Comparison of ENCODE assay signal across 10 mouse cellular contexts in the genomic region with DNA sequence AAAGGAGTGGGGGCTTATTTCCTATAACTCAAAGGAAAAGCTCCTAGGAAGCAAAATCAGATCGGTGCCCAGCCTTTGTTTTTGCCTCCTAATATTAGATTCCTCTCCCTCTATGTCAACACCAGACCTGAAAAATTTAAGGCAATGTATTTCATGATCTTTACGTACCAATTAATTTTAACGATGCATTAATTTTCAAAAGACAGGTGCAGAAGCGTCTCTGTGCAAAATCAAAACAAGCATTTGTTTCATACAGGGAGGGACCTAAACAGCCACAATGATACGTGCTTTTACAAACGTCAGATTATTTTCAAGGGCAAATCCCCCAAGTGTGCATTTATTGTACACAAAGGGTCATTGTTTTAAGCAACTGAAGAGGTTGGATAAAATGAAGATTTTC. TPM values are rescaled to one million over a fixed set of nuclear protein-coding genes. Genes with fewer than 3 reads are reported as not detected.
A peak's percentile ranks its signal among the peaks of the same experiment; 100 is the strongest.
DNase-seq lines count a peak whose midpoint lies in the region; ATAC-seq and TF ChIP-seq lines count a peak whose summit lies in the region.
"Had no signal": no experiment of that assay in that cellular context is flagged by ENCODE, and none has a peak within 500 bp of the region (broad histone marks: within the 10 kb centered on the region; RNA-seq: fewer than 3 reads in every experiment).

No protein-coding gene starts in this region.

- peak overlapping the region in 1 of 2 experiments; percentile 89; a peak in 2 of 4 replicates for H3K27ac ChIP-seq in heart, embryonic 14.5 days (replicated peaks in 1 of 2; ENCODE audit: control insufficient read depth in 1 of 2, insufficient read depth in 1 of 2, low read depth in 2 of 2, low read length in 2 of 2)
- peak overlapping the region; percentile 100 for H3K27ac ChIP-seq in forebrain, embryonic 16.5 days (ENCODE audit: low read length)
- H3K27ac ChIP-seq in midbrain, embryonic 10.5 days (replicated peaks), result peak overlapping the region; percentile 99
- H3K27ac ChIP-seq: gastrocnemius, adult 2 months had no signal

- H3K9ac ChIP-seq in heart, embryonic 14.5 days (ENCODE audit: low read length), result peak overlapping the region; percentile 89
- peak overlapping the region; percentile 99 for H3K9ac ChIP-seq in forebrain, embryonic 16.5 days (replicated peaks; ENCODE audit: low read depth, low read length)

- H3K9me3 ChIP-seq in heart, embryonic 14.5 days (ENCODE audit: control insufficient read depth, low read length), result no peaks in the 10 kb centered on the region
- H3K9me3 ChIP-seq in E14TG2a.4 (ENCODE audit: low read length), result no peaks in the 10 kb centered on the region
- H3K9me3 ChIP-seq in forebrain, embryonic 16.5 days (ENCODE audit: control insufficient read depth, low read length), result no peaks in the 10 kb centered on the region
- no peaks in the 10 kb centered on the region for H3K9me3 ChIP-seq in midbrain, embryonic 10.5 days (replicated peaks)

- 38% methylated on average over 6 of the region's 6 CpGs for whole genome bisulfite sequencing in heart, embryonic 14.5 days
- 1% methylated on average over 6 of the region's 6 CpGs for WGBS in forebrain, embryonic 16.5 days
- WGBS in midbrain, embryonic 10.5 days, result 13% methylated on average over 6 of the region's 6 CpGs

- TF ChIP-seq CTCF in E14TG2a.4 (conservative IDR thresholded peaks at IDR 0.05; ENCODE audit: low read length), result no peak

- H3K27me3 ChIP-seq in heart, embryonic 14.5 days (ENCODE audit: control insufficient read depth, insufficient read depth, low read length), result peaks cover 7% of the 10 kb centered on the region; the same call in 1 of the 2 replicates
- H3K27me3 ChIP-seq in E14TG2a.4 (ENCODE audit: insufficient read depth, low read length), result no peaks in the 10 kb centered on the region
- no peaks in the 10 kb centered on the region for H3K27me3 ChIP-seq in forebrain, embryonic 16.5 days (replicated peaks; ENCODE audit: control insufficient read depth, insufficient read depth, low read length)
- H3K27me3 ChIP-seq in midbrain, embryonic 10.5 days (ENCODE audit: low read depth, poor library complexity, severe bottlenecking), result no peaks in the 10 kb centered on the region

- no peak for DNase-seq in heart, postnatal 10 days
- DNase-seq in midbrain, embryonic 10.5 days (ENCODE audit: low spot score), result no peak
- DNase-seq in ovary, postnatal 14 days (ENCODE audit: low spot score), result no peak
- DNase-seq in cerebellum, postnatal 36 days, result no peak
- DNase-seq: gastrocnemius, adult 2 months; lung, adult 18-20 months had no signal

- intact Hi-C loops in heart, postnatal 10 days (cut with DNase I), result no loop called here

- H3K4me2 ChIP-seq in heart, embryonic 14.5 days (ENCODE audit: low read length), result peak overlapping the region; percentile 89
- peak overlapping the region; percentile 98 for H3K4me2 ChIP-seq in forebrain, embryonic 16.5 days (ENCODE audit: low read length)

- no peak for ATAC-seq in heart, embryonic 14.5 days (ENCODE audit: insufficient number of reproducible peaks, insufficient read depth, low FRiP score, low read depth)
- ATAC-seq in forebrain, embryonic 16.5 days, result no peak
- ATAC-seq in erythroblast, adult 5-6 weeks (replicated peaks; ENCODE audit: low FRiP score, poor library complexity, severe bottlenecking), result no peak

- H3K36me3 ChIP-seq in heart, embryonic 14.5 days (ENCODE audit: control insufficient read depth, insufficient read depth, low read length), result no peaks in the 10 kb centered on the region
- H3K36me3 ChIP-seq in E14TG2a.4 (ENCODE audit: insufficient read depth, low read length), result peaks cover 15% of the 10 kb centered on the region
- no peaks in the 10 kb centered on the region for H3K36me3 ChIP-seq in forebrain, embryonic 16.5 days (ENCODE audit: control insufficient read depth, insufficient read depth)
- peaks cover 15% of the 10 kb centered on the region for H3K36me3 ChIP-seq in midbrain, embryonic 10.5 days

- peaks cover 17 to 28% of the 10 kb centered on the region in 2 experiments for H3K4me1 ChIP-seq in heart, embryonic 14.5 days (ENCODE audit: control insufficient read depth in 2 of 2, insufficient read depth in 2 of 2, low read length in 2 of 2)
- H3K4me1 ChIP-seq in E14TG2a.4 (replicated peaks; ENCODE audit: low read depth, low read length), result peaks cover 61% of the 10 kb centered on the region
- peaks cover 52% of the 10 kb centered on the region for H3K4me1 ChIP-seq in forebrain, embryonic 16.5 days (replicated peaks; ENCODE audit: control insufficient read depth, insufficient read depth, low read length)
- H3K4me1 ChIP-seq in midbrain, embryonic 10.5 days, result peaks cover 77% of the 10 kb centered on the region

- H3K4me3 ChIP-seq in heart, embryonic 14.5 days (ENCODE audit: control insufficient read depth in 1 of 2, insufficient read depth in 1 of 2, low read depth in 1 of 2, low read length in 2 of 2), result peak overlapping the region in 1 of 2 experiments; percentile 84; a peak in 3 of 4 replicates
- peak overlapping the region; percentile 87; the same call in 1 of the 2 replicates for H3K4me3 ChIP-seq in E14TG2a.4 (replicated peaks; ENCODE audit: low read length)
- peak overlapping the region; percentile 99 for H3K4me3 ChIP-seq in forebrain, embryonic 16.5 days (replicated peaks; ENCODE audit: low read length)
- peak overlapping the region; percentile 79 for H3K4me3 ChIP-seq in midbrain, embryonic 10.5 days

RNA-seq across cellular contexts. Expression of a gene that starts 2.6 kb away (rescaled TPM):
- polyA plus RNA-seq in heart, embryonic 14.5 days (2014; fragmentation: Nextera tagmentation; extraction: Ambion mirVana), result 26.7 and 35.0 TPM in 2 replicates
- total RNA-seq in heart, postnatal 10 days (2021), result 10 to 100 TPM; 22.7 to 27.2 TPM
- polyA plus RNA-seq in forebrain, embryonic 16.5 days (2015; fragmentation: Nextera tagmentation; extraction: Ambion mirVana), result 1,170 and 1,210 TPM in 2 replicates
- polyA plus RNA-seq in midbrain, embryonic 10.5 days (2016; fragmentation: Nextera tagmentation; extraction: Ambion mirVana), result 202 and 279 TPM in 2 replicates
- not detected in 2 replicates for total RNA-seq in erythroblast, adult 5-6 weeks (2015; ENCODE audit: low replicate concordance)
- not detected in 2 replicates for total RNA-seq in erythroblast, adult 5-6 weeks (2017; ENCODE audit: low replicate concordance)

RNA-seq across cellular contexts. Expression of a gene that starts 29.9 kb away (rescaled TPM):
- polyA plus RNA-seq in heart, embryonic 14.5 days (2014; fragmentation: Nextera tagmentation; extraction: Ambion mirVana), result 81.2 and 81.7 TPM in 2 replicates
- total RNA-seq in heart, postnatal 10 days (2021), result 10 to 100 TPM; 34.0 to 39.0 TPM
- polyA plus RNA-seq in forebrain, embryonic 16.5 days (2015; fragmentation: Nextera tagmentation; extraction: Ambion mirVana), result 82.3 and 89.0 TPM in 2 replicates
- 122 and 124 TPM in 2 replicates for polyA plus RNA-seq in midbrain, embryonic 10.5 days (2016; fragmentation: Nextera tagmentation; extraction: Ambion mirVana)
- total RNA-seq in erythroblast, adult 5-6 weeks (2015; ENCODE audit: low replicate concordance), result 10.4 and 21.3 TPM in 2 replicates
- total RNA-seq in erythroblast, adult 5-6 weeks (2017; ENCODE audit: low replicate concordance), result 14.7 and 14.8 TPM in 2 replicates

RNA-seq across cellular contexts. Expression of a gene that starts 55.1 kb away (rescaled TPM):
- 124 and 131 TPM in 2 replicates for polyA plus RNA-seq in heart, embryonic 14.5 days (2014; fragmentation: Nextera tagmentation; extraction: Ambion mirVana)
- total RNA-seq in heart, postnatal 10 days (2021), result 100 to 1,000 TPM; 114 to 117 TPM
- 1,717 and 2,137 TPM in 2 replicates for polyA plus RNA-seq in forebrain, embryonic 16.5 days (2015; fragmentation: Nextera tagmentation; extraction: Ambion mirVana)
- 242 and 377 TPM in 2 replicates for polyA plus RNA-seq in midbrain, embryonic 10.5 days (2016; fragmentation: Nextera tagmentation; extraction: Ambion mirVana)
- total RNA-seq in erythroblast, adult 5-6 weeks (2015; ENCODE audit: low replicate concordance), result 6.0 and 7.7 TPM in 2 replicates
- total RNA-seq in erythroblast, adult 5-6 weeks (2017; ENCODE audit: low replicate concordance), result 8.9 and 9.5 TPM in 2 replicates
